Mouse (Mus musculus): ENCODE results near the gene Ap1g1.

Ap1g1 gene

GRCm38 (mm10) chr8:109778280-109778977 is at the start of gene Ap1g1:
Gene Ap1g1 (plus strand): TSS chr8:109778554.
- Histone ChIP-seq H3K27me3 (ENCODE audit: insufficient read depth, low read length) (peaks cover 7% of the 10 kb centered on the region; the same call in 1 of the 2 replicates), H3K4me3 (replicated peaks; ENCODE audit: low read length) (peak within 1 kb of the TSS; percentile 99), H3K9me3 (ENCODE audit: low read length) (no peaks in the 10 kb centered on the region), H3K4me1 (replicated peaks; ENCODE audit: low read depth, low read length) (peaks cover 22% of the 10 kb centered on the region), H3K36me3 (ENCODE audit: insufficient read depth, low read length) (no peaks in the 10 kb centered on the region)
- peak; percentile 69; the same call in 1 of the 2 replicates for TF ChIP-seq POU5F1 (IDR thresholded peaks at IDR 0.05; ENCODE audit: borderline replicate concordance, low read length)
- no peak for TF ChIP-seq CTCF (conservative IDR thresholded peaks at IDR 0.05; ENCODE audit: low read length)

GRCm38 (mm10) chr8:109731012-109731411 is 47.3 kb upstream of the Ap1g1 start:
- Histone ChIP-seq H3K27me3 (ENCODE audit: insufficient read depth, low read length) (no peaks in the 10 kb centered on the region), H3K4me1 (replicated peaks; ENCODE audit: low read depth, low read length) (peaks cover 18% of the 10 kb centered on the region), H3K9me3 (ENCODE audit: low read length) (no peaks in the 10 kb centered on the region), H3K36me3 (ENCODE audit: insufficient read depth, low read length) (peaks cover 33% of the 10 kb centered on the region), H3K4me3 (replicated peaks; ENCODE audit: low read length) (no peak overlapping the region)
- TF ChIP-seq CTCF (conservative IDR thresholded peaks at IDR 0.05; ENCODE audit: low read length): no peak
- no peak for TF ChIP-seq NANOG (IDR thresholded peaks at IDR 0.05; ENCODE audit: borderline replicate concordance, low read length)
- TF ChIP-seq POU5F1 (IDR thresholded peaks at IDR 0.05; ENCODE audit: borderline replicate concordance, low read length): no peak

- H3K27me3 ChIP-seq (ENCODE audit: insufficient read depth, low read length): no peaks in the 10 kb centered on the region
- H3K9me3 ChIP-seq (ENCODE audit: low read length): peaks cover 14% of the 10 kb centered on the region
- no peak overlapping the region for H3K4me3 ChIP-seq (replicated peaks; ENCODE audit: low read length)
- peaks cover 28% of the 10 kb centered on the region for H3K36me3 ChIP-seq (ENCODE audit: insufficient read depth, low read length)
- H3K4me1 ChIP-seq (replicated peaks; ENCODE audit: low read depth, low read length): peaks cover 28% of the 10 kb centered on the region
- TF ChIP-seq NANOG (IDR thresholded peaks at IDR 0.05; ENCODE audit: borderline replicate concordance, low read length) (no peak), POU5F1 (IDR thresholded peaks at IDR 0.05; ENCODE audit: borderline replicate concordance, low read length) (no peak), CTCF (conservative IDR thresholded peaks at IDR 0.05; ENCODE audit: low read length) (no peak)
These were observed 44.3 kb upstream of the Ap1g1 start for GRCm38 (mm10) chr8:109734018-109734417.

GRCm38 (mm10) chr8:109736819-109737218 is 41.5 kb upstream of the Ap1g1 start:
- Histone ChIP-seq H3K4me3 (replicated peaks; ENCODE audit: low read length) (peak overlapping the region; percentile 89), H3K27me3 (ENCODE audit: insufficient read depth, low read length) (no peaks in the 10 kb centered on the region), H3K4me1 (replicated peaks; ENCODE audit: low read depth, low read length) (peaks cover 28% of the 10 kb centered on the region), H3K9me3 (ENCODE audit: low read length) (peaks cover 14% of the 10 kb centered on the region), H3K36me3 (ENCODE audit: insufficient read depth, low read length) (peaks cover 20% of the 10 kb centered on the region)
- TF ChIP-seq NANOG (IDR thresholded peaks at IDR 0.05; ENCODE audit: borderline replicate concordance, low read length) (no peak), CTCF (conservative IDR thresholded peaks at IDR 0.05; ENCODE audit: low read length) (no peak), POU5F1 (IDR thresholded peaks at IDR 0.05; ENCODE audit: borderline replicate concordance, low read length) (no peak)

GRCm38 (mm10) chr8:109737237-109738048 is 40.9 kb upstream of the Ap1g1 start, which contains the start of gene Atxn1l:
Gene Atxn1l (minus strand): TSS chr8:109737739.
- TF ChIP-seq NANOG (IDR thresholded peaks at IDR 0.05; ENCODE audit: borderline replicate concordance, low read length) (no peak), CTCF (conservative IDR thresholded peaks at IDR 0.05; ENCODE audit: low read length) (peak; percentile 32)
- H3K9me3 ChIP-seq (ENCODE audit: low read length): peaks cover 14% of the 10 kb centered on the region
- H3K36me3 ChIP-seq (ENCODE audit: insufficient read depth, low read length): peaks cover 20% of the 10 kb centered on the region
- no peaks in the 10 kb centered on the region for H3K27me3 ChIP-seq (ENCODE audit: insufficient read depth, low read length)
- peak within 1 kb of the TSS; percentile 89 for H3K4me3 ChIP-seq (replicated peaks; ENCODE audit: low read length)
- H3K4me1 ChIP-seq (replicated peaks; ENCODE audit: low read depth, low read length): peaks cover 23% of the 10 kb centered on the region

- Histone ChIP-seq H3K9me3 (ENCODE audit: low read length) (peaks cover 14% of the 10 kb centered on the region), H3K4me1 (replicated peaks; ENCODE audit: low read depth, low read length) (peaks cover 20% of the 10 kb centered on the region), H3K36me3 (ENCODE audit: insufficient read depth, low read length) (peaks cover 15% of the 10 kb centered on the region), H3K4me3 (replicated peaks; ENCODE audit: low read length) (peak overlapping the region; percentile 89), H3K27me3 (ENCODE audit: insufficient read depth, low read length) (no peaks in the 10 kb centered on the region)
- TF ChIP-seq CTCF (conservative IDR thresholded peaks at IDR 0.05; ENCODE audit: low read length): no peak
- TF ChIP-seq POU5F1 (IDR thresholded peaks at IDR 0.05; ENCODE audit: borderline replicate concordance, low read length): no peak
- TF ChIP-seq NANOG (IDR thresholded peaks at IDR 0.05; ENCODE audit: borderline replicate concordance, low read length): no peak
These were observed 40.3 kb upstream of the Ap1g1 start for GRCm38 (mm10) chr8:109738049-109738380.

- H3K4me1 ChIP-seq (replicated peaks; ENCODE audit: low read depth, low read length): 0 out of 2 replicates have a peak, but pooled peaks cover 3% of the 10 kb centered on the region
- H3K27me3 ChIP-seq (ENCODE audit: insufficient read depth, low read length): no peaks in the 10 kb centered on the region
- peaks cover 15% of the 10 kb centered on the region for H3K9me3 ChIP-seq (ENCODE audit: low read length)
- H3K36me3 ChIP-seq (ENCODE audit: insufficient read depth, low read length): no peaks in the 10 kb centered on the region
- no peak overlapping the region for H3K4me3 ChIP-seq (replicated peaks; ENCODE audit: low read length)
- TF ChIP-seq POU5F1 (IDR thresholded peaks at IDR 0.05; ENCODE audit: borderline replicate concordance, low read length) (no peak), NANOG (IDR thresholded peaks at IDR 0.05; ENCODE audit: borderline replicate concordance, low read length) (no peak), CTCF (conservative IDR thresholded peaks at IDR 0.05; ENCODE audit: low read length) (no peak)
These were observed 30.7 kb upstream of the Ap1g1 start for GRCm38 (mm10) chr8:109747468-109748199.

- TF ChIP-seq POU5F1 (IDR thresholded peaks at IDR 0.05; ENCODE audit: borderline replicate concordance, low read length) (no peak), NANOG (IDR thresholded peaks at IDR 0.05; ENCODE audit: borderline replicate concordance, low read length) (no peak), CTCF (conservative IDR thresholded peaks at IDR 0.05; ENCODE audit: low read length) (no peak)
These were observed 28.1 kb upstream of the Ap1g1 start for GRCm38 (mm10) chr8:109750274-109750673.

More at GRCm38 (mm10) chr8:109750274-109750673, 28.1 kb upstream of the Ap1g1 start:
- Histone ChIP-seq H3K36me3 (ENCODE audit: insufficient read depth, low read length) (no peaks in the 10 kb centered on the region), H3K27me3 (ENCODE audit: insufficient read depth, low read length) (no peaks in the 10 kb centered on the region), H3K4me1 (replicated peaks; ENCODE audit: low read depth, low read length) (0 out of 2 replicates have a peak, but pooled peaks cover 3% of the 10 kb centered on the region), H3K9me3 (ENCODE audit: low read length) (peaks cover 22% of the 10 kb centered on the region), H3K4me3 (replicated peaks; ENCODE audit: low read length) (no peak overlapping the region)

Measured in E14TG2a.4 (cell line).